Mouse (Mus musculus) kidney, adult 9 months (tissue): ENCODE data around the gene Fgfr2.

Experiments used
- DNase-seq: peaks from one replicate; pipeline ENCODE4 v3.0.0; 2022

Gene Fgfr2

DNA sequence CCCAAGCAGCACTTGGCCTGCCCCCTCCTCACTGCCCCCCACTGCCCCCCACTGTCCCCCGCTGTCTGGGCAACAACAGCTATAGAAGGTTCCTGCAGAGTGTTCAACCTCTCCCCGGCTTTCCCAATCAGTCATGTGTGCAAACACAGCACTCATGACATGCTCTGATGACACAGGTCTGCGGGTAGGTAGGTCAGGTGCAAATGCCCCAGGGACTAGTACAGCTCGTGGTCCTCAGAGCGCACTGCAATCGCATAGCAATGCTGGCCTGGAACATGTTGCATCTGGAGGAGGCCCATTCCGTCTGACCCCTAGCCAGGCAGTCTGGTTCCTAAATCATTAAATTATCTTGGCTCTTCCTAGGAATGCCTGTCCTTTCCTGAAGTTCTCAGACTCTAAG is 2333.7 kb downstream of the Fgfr2 start:
- no peak for DNase-seq

DNA sequence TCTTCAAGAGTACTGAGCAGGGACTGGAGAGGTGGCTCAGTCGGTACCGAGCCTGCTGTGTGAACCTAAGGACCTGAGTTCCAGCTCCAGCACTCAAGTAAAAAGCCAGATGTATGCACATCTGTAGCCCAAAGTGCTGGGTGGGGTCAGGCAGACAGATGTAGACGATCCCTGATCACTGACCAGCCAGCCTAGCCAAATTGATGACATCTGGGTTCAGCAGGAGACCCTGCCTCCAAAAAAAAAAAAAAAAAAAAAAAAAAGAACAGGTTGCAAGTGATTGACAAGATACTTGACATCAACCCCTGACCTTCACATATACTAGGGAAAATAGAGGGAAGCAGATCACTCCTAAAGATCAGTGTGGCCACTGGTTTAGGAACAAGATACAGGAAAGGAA is 2334.2 kb downstream of the Fgfr2 start:
- no peak for DNase-seq

DNA sequence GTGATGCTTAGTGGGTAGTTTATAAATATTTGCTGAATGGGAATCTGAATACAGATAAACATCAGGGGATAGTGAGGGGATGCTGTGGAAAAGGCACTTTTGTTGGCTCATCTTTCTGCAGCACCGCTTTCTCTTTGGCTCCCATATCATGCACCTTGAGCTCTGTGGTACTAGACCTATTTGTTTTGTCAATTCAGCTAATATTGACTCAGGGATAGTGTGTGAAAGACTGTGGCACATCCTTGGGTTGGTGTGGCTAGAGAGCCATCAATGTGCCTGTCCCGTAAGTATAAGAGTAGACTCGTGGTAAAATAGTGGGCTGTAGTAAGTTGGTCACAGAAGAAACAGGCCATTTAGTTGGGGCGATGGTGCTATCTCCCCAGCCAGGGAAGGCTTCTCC is 2335.6 kb downstream of the Fgfr2 start:
- no peak for DNase-seq

DNA sequence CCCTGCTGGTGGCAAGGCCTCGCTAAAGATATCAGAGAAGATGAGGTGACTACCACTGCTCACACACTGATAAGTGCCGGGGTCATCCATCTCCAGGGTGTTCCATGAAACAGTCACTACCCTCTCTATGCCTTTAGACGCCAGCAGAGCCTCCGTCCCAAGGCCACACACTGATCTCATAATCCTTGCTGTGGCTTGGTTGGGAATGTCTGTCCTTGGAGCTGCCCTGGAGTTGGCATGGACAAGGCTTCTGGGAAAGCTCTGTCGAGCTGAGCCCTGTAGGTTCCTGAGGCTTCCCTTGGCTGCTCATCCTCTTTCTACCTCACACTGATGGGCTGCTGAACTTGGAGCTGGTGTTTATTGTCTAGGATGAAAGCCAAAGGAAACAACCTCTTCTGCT is 2336.4 kb downstream of the Fgfr2 start:
- DNase-seq = no peak

DNA sequence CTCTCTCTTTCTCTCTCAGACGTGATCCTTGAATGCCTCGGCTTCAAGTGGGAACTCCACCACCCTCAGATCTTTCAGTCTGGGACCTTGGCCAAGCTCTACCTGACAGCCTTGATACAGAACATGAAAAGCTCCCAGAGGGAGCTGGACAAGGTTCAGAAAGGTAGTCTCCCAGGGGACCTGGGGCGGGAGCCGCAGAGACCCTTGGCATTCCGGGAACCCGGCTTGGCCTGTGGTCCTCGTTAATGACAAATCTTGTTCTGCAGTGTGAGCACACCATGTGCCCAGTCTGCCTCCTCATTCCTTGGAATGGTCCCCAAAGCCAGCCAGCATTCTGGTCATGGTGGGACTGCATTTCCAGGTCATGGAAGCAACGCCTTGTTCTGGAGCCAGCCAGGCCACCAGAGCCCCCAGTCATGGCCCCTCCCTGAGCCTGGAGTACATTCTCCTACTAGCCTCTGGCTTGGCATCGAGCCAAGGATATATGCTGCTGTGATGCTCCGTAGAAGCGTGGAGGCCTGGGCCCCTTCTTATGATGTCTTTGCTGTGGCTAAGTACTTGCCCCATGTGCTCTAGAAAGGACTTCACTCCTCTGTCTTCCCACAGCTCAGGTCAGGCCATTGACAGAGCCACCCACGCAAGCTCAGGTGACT is 2337.1 kb downstream of the Fgfr2 start:
- DNase-seq = peak; percentile 89

DNA sequence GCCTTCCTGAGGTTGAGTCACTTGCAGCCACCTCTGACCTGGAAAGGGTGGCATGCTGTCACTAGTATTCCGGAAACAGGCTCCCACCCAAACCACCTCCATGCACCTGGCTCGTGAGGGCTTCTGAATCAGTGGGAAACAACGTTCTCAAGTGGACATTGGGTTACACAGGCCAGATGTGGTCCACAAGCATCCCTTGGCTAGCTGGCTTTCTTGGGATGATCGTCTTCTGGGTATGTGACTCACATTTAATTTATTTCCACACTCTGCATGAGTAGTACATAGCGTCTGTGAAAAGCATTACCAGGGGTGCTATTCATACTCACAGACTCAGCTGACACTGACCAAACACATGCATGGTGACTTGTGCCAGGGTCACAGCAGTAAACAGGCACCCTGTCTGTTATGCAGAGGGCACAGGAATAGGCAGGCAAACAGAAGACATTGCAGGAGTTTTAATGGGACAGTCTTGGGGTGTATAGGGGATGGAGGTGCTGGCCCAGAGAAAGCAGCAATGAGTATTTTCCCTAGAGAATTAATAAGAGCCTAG is 2340.6 kb downstream of the Fgfr2 start:
- DNase-seq = no peak

DNA sequence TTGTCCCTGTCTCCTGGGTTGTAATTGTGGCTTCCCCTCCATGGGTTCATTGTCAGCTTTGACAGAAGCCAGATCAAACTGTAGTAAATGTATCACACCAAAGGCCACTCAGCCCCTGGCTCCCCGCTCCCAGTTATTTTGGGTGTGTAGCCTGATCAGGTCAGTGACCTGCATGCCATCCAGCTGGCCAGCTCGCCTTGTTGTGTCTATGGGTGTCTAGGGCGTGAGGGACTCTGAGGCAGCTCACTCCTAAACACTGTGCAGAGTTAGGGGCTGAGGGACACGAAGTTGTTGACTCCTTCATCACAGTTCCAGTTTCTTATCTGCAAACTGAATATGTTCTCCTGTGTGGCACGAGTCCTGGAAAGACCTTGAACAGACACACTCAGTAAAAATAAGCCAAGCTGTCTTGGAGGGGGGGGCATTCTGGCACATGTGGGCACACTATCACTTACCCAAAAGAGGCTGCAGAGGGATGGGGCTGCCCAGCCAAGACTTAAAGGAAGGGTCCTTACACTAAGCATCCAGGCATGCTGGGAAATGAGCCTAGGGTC is 2342.2 kb downstream of the Fgfr2 start:
- DNase-seq = no peak

DNA sequence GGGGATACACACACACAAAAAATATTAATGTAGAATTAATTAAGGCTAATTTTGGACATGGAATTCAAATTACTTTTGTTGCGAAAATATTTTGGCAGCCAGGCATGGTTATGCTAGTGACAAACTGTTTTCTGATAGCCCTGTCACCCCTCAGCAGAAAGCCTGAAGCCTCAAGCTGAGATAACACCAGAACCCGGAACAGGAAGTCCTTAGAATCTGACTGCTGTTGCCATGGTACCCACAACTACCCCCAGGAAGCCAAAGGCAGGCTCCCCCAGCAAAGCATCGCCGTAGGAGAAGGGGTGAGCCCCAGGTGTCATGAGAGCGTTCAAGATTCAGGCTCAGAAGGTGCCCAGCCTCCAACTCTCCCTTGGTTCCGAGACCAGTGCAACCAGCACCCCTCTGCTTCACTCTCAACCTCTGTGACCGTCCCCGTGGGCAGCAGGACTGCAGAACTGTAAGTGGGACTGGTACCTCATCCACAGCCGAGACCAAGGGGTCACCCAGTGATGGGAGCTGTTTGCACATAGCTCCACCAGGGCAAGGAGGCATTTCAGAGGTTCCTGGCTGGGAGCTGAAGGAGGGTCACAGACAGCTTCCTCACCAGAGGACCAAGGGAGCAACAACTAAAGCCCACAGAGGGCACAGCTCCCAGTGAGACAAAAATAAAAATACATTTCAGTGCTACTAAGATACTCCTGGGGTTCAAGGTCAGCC is 2349.1 kb downstream of the Fgfr2 start, which contains the start of gene Btbd16:
Btbd16 (plus strand) TSS at position 156 of the 717 bp plus-strand sequence.
- no peak for DNase-seq

DNA sequence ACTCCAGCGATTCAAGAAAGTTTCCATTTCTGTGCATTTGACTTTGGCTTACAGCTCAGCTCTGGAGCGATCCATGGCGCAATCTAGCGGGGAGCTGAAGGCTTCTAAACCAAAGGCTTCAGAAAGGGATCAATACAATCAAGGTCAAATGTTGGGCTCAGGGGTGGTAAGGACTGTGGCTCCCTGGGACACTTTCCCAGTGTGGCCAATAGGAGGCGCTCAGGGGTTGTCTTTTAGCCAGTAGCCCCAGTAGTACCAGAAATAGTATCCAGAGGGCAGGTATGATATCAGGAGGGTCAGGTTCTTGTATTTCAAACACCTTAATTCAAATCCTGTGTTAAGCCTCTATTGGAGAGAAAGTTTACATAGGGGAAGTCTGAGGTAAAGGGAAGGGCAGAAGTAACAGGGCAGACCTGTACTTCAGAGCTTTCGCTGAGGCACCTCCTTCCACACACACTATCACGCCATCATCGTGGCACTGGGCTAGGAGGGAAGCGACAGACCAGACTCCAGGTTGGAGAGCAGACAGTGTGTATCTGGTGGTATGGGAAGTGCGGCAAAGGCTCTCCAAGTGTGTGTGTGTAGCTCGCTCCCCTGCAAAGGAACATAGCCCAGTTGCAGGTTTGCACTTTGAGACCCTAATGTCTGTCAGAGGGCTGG is 2349.8 kb downstream of the Fgfr2 start:
- peak; percentile 59 for DNase-seq

DNA sequence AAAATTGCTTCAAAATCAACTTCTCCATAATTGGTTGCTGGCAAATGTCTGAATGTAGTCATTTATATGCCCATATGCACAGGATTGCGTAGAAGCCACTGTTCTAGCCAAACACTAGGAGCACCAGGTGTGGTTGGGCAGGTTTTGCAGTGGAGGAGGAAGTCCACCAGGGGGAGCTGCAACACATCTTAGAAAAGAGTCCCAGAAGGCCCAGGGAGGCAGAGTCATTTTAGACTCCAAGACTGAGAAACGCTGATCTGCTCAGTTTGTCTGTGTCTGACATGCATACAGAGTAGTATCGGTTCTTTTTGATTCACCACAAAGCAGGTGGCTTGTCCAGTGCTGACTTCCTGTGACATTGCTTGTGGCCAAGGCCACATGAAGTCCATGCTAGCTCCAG is 2352.4 kb downstream of the Fgfr2 start:
- peak; percentile 89 for DNase-seq

DNA sequence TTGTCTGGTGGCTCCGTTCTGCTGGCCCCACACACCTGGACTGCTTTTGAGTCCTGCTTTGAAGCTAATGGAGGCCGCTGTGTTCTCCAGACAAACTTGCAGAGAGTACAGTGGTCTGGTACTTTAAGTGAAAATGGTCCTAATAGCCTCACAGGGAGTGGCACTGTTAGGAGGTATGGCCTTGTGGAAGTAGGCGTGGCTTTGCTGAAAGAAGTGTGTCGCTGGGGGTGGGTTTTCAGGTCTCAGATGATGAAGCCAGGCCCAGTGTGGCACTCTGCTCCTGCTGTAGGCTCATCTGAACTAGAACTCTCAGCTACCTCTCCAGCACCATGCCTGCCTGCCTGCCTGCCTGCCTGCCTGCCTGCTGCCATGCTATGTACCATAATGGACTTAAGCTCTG is 2355.0 kb downstream of the Fgfr2 start:
- no peak for DNase-seq

DNA sequence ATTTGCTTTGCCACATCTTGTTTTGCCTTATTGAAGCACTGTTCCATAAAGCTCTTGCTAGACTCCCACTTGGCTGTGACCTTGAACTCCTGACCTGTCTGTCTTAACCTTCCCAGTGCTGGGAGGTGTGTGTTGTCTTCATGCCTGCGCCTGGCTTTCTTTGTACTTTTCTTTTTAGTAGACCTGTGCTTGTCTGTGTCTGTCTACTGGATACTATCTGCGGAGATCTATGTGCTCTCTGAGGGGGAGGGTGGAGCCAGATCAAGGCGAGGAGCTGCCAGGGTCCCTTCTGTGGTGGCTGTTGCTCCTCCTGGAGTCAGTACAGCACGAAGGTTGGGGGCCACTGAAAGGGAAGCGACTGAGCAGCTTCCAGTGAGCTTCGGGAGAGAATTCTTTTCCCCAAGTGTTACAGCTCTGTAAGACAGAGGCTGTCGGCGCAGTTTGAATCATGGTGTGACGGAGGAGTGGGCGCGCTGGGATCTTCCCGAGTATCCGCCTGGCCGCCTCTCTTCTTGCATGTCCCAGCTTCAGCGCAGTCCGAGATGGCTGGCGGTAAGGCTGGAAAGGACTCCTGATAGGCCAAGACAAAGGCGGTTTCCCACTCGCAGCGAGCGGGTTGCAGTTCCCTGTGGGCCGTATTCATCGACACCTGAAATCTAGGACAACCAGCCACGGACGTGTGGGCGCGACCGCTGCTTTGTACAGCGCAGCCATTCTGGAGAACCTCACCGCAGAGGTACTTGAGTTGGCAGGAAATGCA is 2356.6 kb downstream of the Fgfr2 start:
- DNase-seq = no peak

DNA sequence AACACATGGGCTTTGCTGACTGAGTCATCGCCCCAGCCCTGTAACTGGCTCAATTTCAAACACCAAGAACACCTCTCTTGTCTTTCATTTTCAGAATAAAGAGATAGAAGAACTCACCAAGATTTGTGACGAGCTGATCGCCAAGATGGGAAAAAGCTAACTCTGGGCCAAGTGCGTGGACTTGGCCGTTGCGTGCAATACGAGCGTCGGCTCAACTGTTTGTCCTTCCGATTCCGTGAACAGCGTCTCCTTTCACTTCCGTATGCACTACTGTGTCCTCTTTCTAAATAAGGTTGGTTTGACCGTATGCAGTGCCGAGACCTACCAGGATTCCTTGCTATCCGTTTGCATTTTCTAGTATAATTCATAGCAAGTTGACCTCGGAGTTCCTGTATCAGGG is 2359.0 kb downstream of the Fgfr2 start:
- DNase-seq = no peak

DNA sequence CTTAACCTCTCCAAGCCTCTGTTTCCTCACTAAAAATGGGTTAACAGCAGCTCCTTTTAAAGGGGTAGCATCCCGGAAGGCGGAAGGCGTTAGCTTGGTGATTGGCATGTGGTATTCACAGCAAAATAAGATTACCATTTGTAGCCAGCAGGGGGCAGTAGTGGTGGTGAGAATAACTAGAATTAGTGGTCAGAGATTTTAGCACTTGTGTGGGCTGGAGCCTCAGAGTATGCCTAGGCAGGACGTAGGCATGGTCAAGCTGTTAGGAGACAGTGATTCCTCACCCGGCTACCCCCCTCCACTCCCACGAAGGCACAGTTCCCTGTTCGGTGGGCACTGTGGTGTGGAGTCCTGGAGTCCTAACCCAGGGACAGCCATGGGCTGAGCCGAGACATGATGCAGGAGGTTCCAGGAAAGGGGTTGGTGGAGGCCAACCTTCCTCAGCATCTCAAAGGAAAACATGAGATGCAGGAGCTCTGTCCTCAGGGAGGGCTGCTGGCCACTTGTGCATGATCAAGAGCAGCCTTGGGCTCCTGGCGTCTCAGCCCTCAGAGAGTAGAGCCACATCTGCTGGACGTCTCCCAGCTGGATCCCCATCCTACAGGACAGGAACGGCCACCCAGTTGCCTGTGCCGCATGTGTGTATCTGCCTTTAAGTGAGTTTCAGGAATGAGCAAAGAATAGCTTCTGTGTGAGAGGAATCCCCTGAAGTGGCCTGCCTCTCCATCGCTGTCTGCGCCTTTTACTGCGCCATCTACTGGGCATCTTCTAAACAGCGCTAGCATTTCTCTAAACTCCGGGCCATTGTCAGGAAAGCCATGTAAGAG is 2360.9 kb downstream of the Fgfr2 start:
- peak; percentile 74 for DNase-seq

DNA sequence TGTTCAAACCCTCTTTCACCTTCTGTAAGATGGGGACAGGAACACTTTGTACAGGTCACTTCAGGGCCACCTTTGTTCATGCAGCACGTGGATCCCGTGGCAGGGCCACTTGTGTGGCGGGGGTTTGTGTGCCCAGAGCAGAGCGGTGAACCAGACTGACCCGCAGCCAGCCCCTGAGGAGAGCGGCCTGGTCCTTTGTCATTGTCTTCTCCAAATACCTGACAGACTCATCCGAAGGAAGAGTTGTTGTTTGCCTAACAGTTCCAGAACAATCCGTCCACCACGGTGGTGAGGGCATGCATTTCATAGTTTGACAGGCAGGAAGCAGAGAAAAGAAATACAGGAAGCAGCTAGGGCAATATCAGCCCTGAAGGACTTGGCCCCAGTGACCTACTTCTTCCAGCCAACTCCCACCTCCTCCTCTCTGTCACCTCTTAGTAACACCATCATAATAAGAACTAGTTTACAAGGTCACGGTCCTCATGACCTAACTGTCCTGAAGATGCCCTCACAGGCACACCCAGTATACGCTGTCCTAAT is 2365.8 kb downstream of the Fgfr2 start:
- DNase-seq = no peak

DNA sequence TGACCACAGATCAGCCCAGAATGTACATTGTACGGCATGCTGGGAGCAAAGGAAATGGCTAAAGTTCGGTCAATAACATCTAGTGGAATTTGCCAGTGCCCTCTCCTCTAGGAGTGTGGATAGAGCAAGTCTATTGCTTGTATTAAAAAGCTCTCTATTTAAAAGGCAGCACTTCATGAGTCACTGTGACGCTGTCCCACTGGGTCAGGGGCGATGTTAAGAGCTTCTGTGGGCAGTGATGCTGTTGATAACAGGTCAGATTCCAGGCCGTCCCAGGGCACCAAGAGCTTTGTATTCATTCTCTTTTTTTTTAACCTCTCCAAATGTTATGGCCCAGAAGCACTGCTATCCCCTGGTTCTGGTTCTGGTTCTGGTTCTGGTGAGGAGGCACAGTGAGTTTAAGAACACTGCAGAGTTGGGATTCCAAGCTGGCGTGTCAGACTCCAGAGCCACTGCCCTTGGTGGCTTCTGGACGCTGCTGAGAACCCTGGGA is 2366.8 kb downstream of the Fgfr2 start:
- no peak for DNase-seq

DNA sequence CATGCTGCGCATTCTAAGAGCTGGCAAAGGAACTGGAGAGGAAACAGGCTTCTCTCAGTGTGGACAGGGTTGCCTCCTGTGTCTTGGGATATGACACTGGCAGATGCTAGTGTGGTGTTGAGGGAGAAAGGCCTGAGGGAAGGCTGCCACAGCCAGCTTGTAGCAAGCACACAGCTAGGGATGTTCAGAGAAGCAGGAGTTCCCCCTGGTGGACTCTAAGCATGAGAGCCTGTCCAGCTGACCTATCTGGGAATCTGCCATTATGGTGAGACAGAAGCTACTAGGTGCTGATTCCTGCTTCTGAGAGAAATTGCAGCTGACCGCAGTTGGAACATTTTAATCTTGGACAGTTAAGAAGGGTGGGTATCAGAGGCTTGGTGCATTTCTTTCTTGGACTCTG is 2368.4 kb downstream of the Fgfr2 start:
- DNase-seq = no peak

DNA sequence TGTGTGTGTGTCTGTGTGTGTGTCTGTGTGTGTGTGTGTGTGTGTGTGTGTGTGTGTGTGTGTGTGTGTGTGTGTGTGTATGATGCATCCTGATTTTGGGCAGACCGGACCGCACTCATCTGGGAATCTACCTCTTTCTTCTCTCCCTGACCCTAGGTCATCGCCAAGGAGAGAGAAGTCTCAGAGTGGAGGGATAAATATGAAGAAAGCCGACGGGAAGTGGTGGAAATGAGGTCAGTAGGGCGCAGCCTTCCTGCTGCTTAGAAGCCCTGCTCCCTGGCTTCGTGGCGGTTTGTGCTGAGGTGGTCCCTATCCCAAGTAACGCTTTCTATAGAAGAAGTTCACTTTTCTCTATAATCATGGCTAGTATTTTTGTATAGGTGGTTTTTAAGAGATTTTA is 2371.5 kb downstream of the Fgfr2 start:
- DNase-seq = no peak

DNA sequence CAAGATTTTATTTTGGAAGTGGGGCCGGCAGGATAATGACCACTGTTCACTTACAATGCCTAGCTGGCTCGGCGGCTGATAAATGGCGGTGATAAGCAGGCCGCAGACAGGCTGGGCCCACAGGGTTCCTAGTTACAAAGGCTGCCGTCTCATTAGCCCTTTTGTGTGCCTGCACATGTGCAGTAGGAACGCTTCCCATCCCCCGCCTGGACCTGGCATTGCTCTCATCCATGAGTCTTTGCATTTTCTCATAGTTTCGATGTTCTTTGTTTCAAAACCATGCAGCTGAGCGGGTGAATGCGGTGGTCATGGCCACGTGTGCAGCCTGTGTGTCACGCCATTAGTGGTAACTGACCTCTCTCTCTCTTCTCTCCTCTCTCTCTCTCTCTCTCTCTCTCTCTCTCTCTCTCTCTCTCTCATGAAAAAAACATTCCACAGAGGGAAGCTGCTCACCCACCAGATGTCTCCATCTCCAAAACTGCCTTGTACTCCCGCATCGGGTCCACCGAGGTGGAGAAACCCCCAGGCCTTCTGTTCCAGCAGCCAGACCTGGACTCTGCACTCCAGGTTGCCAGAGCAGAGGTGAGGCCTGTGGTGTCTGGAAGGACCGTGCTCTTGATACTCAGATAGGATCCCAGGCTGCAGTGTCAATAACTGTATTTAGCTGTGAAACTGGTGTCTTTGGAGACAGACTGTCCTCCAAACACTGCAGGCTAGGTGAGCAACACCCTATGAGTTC is 2372.2 kb downstream of the Fgfr2 start:
- DNase-seq = no peak

DNA sequence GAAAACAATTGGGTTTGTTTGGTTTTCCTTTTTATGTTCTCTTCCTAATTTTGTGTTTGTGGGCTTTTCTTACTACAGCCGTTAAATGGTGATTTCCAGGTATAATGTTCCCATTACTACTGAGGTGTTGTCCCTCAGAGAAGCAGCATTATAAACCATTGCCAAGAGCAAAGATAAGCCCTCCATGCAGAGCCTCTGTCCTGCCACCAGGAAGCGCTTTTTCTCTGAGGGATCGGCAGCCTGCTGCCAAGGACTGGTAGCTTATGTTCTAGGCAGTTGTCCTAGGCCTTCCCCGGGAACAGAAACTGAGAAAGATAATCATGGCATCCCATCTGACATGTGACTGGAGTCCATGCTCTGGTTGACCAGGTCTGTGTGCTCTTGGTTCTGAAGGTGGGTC is 2374.0 kb downstream of the Fgfr2 start:
- DNase-seq = no peak
